Mouse (Mus musculus): ENCODE measurements at regions not wholly inside any gene's neighbourhood (a gene's known extent, or its start where the extent isn't known, plus 50 kb on each side); places are given as distances from the start of the nearest gene placed in this dataset.
A peak's percentile ranks its signal among the peaks of the same experiment; 100 is the strongest.

GRCm38 (mm10) chr13:31166286-31166685 lies 192.3 kb downstream of the Gm5447 start:
- DNase-seq (ENCODE audit: low read depth, low spot score) = no peak

GRCm38 (mm10) chr13:31168854-31169253 lies 194.8 kb downstream of the Gm5447 start:
- DNase-seq (ENCODE audit: low read depth, low spot score) = no peak

GRCm38 (mm10) chr13:31171751-31172150 lies 197.7 kb downstream of the Gm5447 start:
- DNase-seq (ENCODE audit: low read depth, low spot score) = no peak

GRCm38 (mm10) chr13:31172580-31172979 lies 198.6 kb downstream of the Gm5447 start:
- DNase-seq (ENCODE audit: low read depth, low spot score) = no peak

- no peak for DNase-seq (ENCODE audit: low read depth, low spot score)
These were observed 204.2 kb downstream of the Gm5447 start for GRCm38 (mm10) chr13:31177999-31178783.

- DNase-seq (ENCODE audit: low read depth, low spot score) = no peak
These were observed 205.0 kb downstream of the Gm5447 start for GRCm38 (mm10) chr13:31178964-31179363.

- DNase-seq (ENCODE audit: low read depth, low spot score) = no peak
These were observed 205.5 kb downstream of the Gm5447 start for GRCm38 (mm10) chr13:31179407-31180001.

GRCm38 (mm10) chr13:31181530-31181929 lies 207.5 kb downstream of the Gm5447 start:
- no peak for DNase-seq (ENCODE audit: low read depth, low spot score)

GRCm38 (mm10) chr13:31184845-31185834 lies 211.1 kb downstream of the Gm5447 start:
- DNase-seq (ENCODE audit: low read depth, low spot score) = no peak

GRCm38 (mm10) chr13:31186805-31187589 lies 213.0 kb downstream of the Gm5447 start:
- no peak for DNase-seq (ENCODE audit: low read depth, low spot score)

- no peak for DNase-seq (ENCODE audit: low read depth, low spot score)
These were observed 215.1 kb downstream of the Gm5447 start for GRCm38 (mm10) chr13:31189116-31189515.

GRCm38 (mm10) chr13:31190036-31190435 lies 216.0 kb downstream of the Gm5447 start:
- no peak for DNase-seq (ENCODE audit: low read depth, low spot score)

GRCm38 (mm10) chr13:31191344-31192139 lies 217.5 kb downstream of the Gm5447 start:
- DNase-seq (ENCODE audit: low read depth, low spot score) = no peak

GRCm38 (mm10) chr13:31194971-31195370 lies 221.0 kb downstream of the Gm5447 start:
- no peak for DNase-seq (ENCODE audit: low read depth, low spot score)

GRCm38 (mm10) chr13:31196546-31196945 lies 222.5 kb downstream of the Gm5447 start:
- no peak for DNase-seq (ENCODE audit: low read depth, low spot score)

GRCm38 (mm10) chr13:31197593-31197992 lies 223.6 kb downstream of the Gm5447 start:
- no peak for DNase-seq (ENCODE audit: low read depth, low spot score)

GRCm38 (mm10) chr13:31199384-31199783 lies 225.4 kb downstream of the Gm5447 start:
- no peak for DNase-seq (ENCODE audit: low read depth, low spot score)

GRCm38 (mm10) chr13:31204068-31204467 lies 230.1 kb downstream of the Gm5447 start:
- no peak for DNase-seq (ENCODE audit: low read depth, low spot score)

- DNase-seq (ENCODE audit: low read depth, low spot score) = no peak
These were observed 232.4 kb downstream of the Gm5447 start for GRCm38 (mm10) chr13:31206381-31206780.

GRCm38 (mm10) chr13:31207709-31208108 lies 233.7 kb downstream of the Gm5447 start:
- peak; percentile 3 for DNase-seq (ENCODE audit: low read depth, low spot score)

All from retina, postnatal 7 days (tissue).